Mouse (Mus musculus): ENCODE measurements around the gene Pram1. TPM values are rescaled to one million over a fixed set of nuclear protein-coding genes. Genes with fewer than 3 reads are reported as not detected.

Pram1 gene
- polyA plus RNA-seq, 1 experiment from 2014 or later, result 0.39 TPM

DNA sequence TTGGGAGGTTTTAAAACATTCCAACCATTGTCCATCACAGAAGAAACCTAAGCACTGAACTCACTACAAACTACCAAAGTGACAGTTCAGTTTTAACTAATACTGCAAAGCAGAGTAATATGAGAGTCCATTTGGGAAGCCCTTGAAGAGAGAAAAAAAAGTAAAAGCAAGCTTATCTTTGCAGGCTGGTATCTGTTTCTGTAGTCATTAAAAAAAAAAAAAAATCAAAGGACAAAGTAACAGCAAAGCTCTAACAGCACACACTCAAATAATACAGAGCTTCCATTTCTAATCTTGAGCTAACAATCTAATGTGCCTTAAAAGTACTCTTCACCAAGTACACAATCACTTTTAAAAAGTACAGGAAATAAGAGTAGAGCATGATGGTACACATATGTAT, 43.9 kb downstream of the Pram1 start:
- Histone ChIP-seq H3K9ac (ENCODE audit: low read length) (no peak overlapping the region), H3K4me3 (ENCODE audit: low read depth, low read length) (no peak overlapping the region), H3K4me1 (replicated peaks; ENCODE audit: control insufficient read depth, insufficient read depth, low read length) (peaks cover 21% of the 10 kb centered on the region), H3K9me3 (ENCODE audit: control insufficient read depth, low read length) (no peaks in the 10 kb centered on the region), H3K36me3 (ENCODE audit: control insufficient read depth, insufficient read depth, low read length) (peaks cover 22% of the 10 kb centered on the region), H3K27me3 (replicated peaks; ENCODE audit: control insufficient read depth, insufficient read depth, low read length) (no peaks in the 10 kb centered on the region), H3K27ac (ENCODE audit: low read depth) (no peak overlapping the region), H3K4me2 (ENCODE audit: low read length) (peak overlapping the region; percentile 18)
- ATAC-seq (replicated peaks; ENCODE audit: low FRiP score, low TSS enrichment, low read depth) (no peak), DNase-seq (ENCODE audit: low spot score) (no peak)

DNA sequence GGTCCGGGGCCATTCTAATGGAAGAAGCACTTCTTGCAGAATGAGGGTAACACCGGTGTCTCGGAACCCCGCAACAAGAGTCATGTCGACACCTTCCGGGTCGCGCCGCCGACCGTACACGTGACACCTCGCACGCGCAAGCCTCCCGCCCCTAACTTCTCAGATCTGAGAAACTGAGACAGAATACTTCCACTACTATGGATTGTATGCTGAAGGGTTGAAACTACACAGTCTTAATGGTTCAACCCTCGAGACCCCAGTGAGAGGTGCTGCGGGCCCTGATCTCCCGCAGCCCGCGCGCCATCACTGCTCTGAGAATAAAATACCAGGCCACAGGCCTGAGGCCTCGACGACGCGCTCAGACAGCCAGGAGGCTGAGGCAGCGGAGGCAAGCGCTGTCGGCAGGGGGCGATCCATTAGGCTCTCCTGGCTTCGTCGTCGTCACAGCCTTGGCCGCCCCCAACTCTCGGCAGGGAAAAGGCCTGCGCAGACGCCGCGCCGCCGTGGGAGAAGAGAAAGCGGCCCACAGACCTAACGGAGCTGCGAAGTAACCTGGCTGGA, 46.9 kb downstream of the Pram1 start:
- under 1% methylated on average over 40 of the region's 44 CpGs for WGBS
- Histone ChIP-seq H3K27ac (ENCODE audit: low read depth) (peak overlapping the region; percentile 91), H3K27me3 (replicated peaks; ENCODE audit: control insufficient read depth, insufficient read depth, low read length) (no peaks in the 10 kb centered on the region), H3K4me3 (ENCODE audit: low read depth, low read length) (peak overlapping the region; percentile 93), H3K4me1 (replicated peaks; ENCODE audit: control insufficient read depth, insufficient read depth, low read length) (peaks cover 21% of the 10 kb centered on the region), H3K9me3 (ENCODE audit: control insufficient read depth, low read length) (no peaks in the 10 kb centered on the region), H3K36me3 (ENCODE audit: control insufficient read depth, insufficient read depth, low read length) (peaks cover 9% of the 10 kb centered on the region; the same call in 1 of the 2 replicates), H3K4me2 (ENCODE audit: low read length) (peak overlapping the region; percentile 67), H3K9ac (ENCODE audit: low read length) (peak overlapping the region; percentile 93)
- ATAC-seq (replicated peaks; ENCODE audit: low FRiP score, low TSS enrichment, low read depth) (peak; percentile 79), DNase-seq (ENCODE audit: low spot score) (peak; percentile 83)

DNA sequence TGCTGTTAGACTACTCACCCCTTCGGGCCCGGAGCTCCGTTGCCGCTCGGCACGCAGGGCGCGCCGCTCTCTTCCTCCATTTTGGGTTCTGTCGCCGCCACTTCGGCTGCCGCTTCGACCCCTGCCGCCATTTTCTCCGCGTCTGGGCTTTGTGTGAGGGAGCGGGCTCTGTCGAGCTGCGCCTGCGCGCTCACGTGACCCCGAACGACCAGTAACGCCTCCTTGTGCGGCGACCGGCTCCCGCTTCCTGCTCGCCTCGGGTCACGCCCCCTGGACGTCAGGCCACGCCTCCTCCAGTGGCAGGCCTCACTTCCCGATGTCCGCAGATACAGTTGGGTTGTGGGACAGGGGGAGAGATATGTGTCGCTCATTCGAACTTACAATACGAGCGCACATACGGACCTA, 47.4 kb downstream of the Pram1 start:
- peak; percentile 95 for DNase-seq (ENCODE audit: low spot score)
- H3K4me1 ChIP-seq (replicated peaks; ENCODE audit: control insufficient read depth, insufficient read depth, low read length), result peaks cover 21% of the 10 kb centered on the region
- under 1% methylated on average over 42 of the region's 42 CpGs for WGBS

DNA sequence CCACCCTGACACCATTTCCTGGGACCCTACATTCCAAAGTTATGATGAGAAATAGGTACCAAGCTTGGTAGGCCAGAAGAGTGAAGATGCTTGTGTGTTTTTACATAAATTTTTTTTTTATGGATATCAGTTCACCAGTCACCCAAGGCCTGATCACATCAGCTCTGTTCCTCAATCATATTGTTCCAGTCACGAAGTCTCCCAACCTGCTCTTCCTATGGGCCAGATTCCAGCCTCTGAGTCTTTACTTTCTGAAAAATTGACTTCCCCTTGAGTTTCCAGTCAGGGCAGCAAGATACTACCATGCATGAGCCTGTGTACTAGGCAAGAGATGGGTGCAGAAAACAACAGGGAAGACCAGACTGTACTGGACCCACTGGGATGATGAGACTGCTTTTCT, 48.9 kb downstream of the Pram1 start, which contains the start of gene Hnrnpm:
Hnrnpm (minus strand) TSS at position 101 of the 400 bp plus-strand sequence.
- no peaks in the 10 kb centered on the region for H3K9me3 ChIP-seq (ENCODE audit: control insufficient read depth, low read length)
- H3K4me3 ChIP-seq (ENCODE audit: low read depth, low read length), result peak within 1 kb of the TSS; percentile 93
- no peaks in the 10 kb centered on the region for H3K27me3 ChIP-seq (replicated peaks; ENCODE audit: control insufficient read depth, insufficient read depth, low read length)
- H3K9ac ChIP-seq (ENCODE audit: low read length), result peak within 1 kb of the TSS; percentile 93; the same call in 1 of the 2 replicates
- no peak for ATAC-seq (replicated peaks; ENCODE audit: low FRiP score, low TSS enrichment, low read depth)
- peaks cover 21% of the 10 kb centered on the region for H3K4me1 ChIP-seq (replicated peaks; ENCODE audit: control insufficient read depth, insufficient read depth, low read length)
- DNase-seq (ENCODE audit: low spot score), result no peak
- 88% methylated on average over 1 of the region's 1 CpGs for WGBS
- peak within 1 kb of the TSS; percentile 56 for H3K4me2 ChIP-seq (ENCODE audit: low read length)
- H3K36me3 ChIP-seq (ENCODE audit: control insufficient read depth, insufficient read depth, low read length), result peaks cover 14% of the 10 kb centered on the region
- H3K27ac ChIP-seq (ENCODE audit: low read depth), result no peak within 1 kb of the TSS; the same call in 1 of the 2 replicates

More for the DNA sequence above, 47.4 kb downstream of the Pram1 start:
- Histone ChIP-seq H3K27ac (ENCODE audit: low read depth) (peak overlapping the region; percentile 91), H3K9me3 (ENCODE audit: control insufficient read depth, low read length) (no peaks in the 10 kb centered on the region), H3K4me3 (ENCODE audit: low read depth, low read length) (peak overlapping the region; percentile 93), H3K4me2 (ENCODE audit: low read length) (peak overlapping the region; percentile 67), H3K9ac (ENCODE audit: low read length) (peak overlapping the region; percentile 93), H3K36me3 (ENCODE audit: control insufficient read depth, insufficient read depth, low read length) (peaks cover 9% of the 10 kb centered on the region; the same call in 1 of the 2 replicates), H3K27me3 (replicated peaks; ENCODE audit: control insufficient read depth, insufficient read depth, low read length) (no peaks in the 10 kb centered on the region)
- ATAC-seq (replicated peaks; ENCODE audit: low FRiP score, low TSS enrichment, low read depth), result peak; percentile 99

Other genes starting within 250 kb of the Pram1 start
- 15.0 and 16.7 TPM in 2 replicates for gene Zfp101, start 243.4 kb upstream of the Pram1 start, polyA plus RNA-seq (2014; fragmentation: Nextera tagmentation; extraction: Ambion mirVana)
- gene Actl9, start 205.2 kb upstream of the Pram1 start, polyA plus RNA-seq (2014; fragmentation: Nextera tagmentation; extraction: Ambion mirVana), result not detected in 2 replicates
- gene Adamts10, start 113.9 kb upstream of the Pram1 start, polyA plus RNA-seq (2014; fragmentation: Nextera tagmentation; extraction: Ambion mirVana), result 53.6 and 54.5 TPM in 2 replicates
- gene Myo1f, start 82.3 kb upstream of the Pram1 start, polyA plus RNA-seq (2014; fragmentation: Nextera tagmentation; extraction: Ambion mirVana), result 3.1 and 3.4 TPM in 2 replicates
- 72.6 and 81.8 TPM in 2 replicates for gene Zfp414, start 9.0 kb upstream of the Pram1 start, polyA plus RNA-seq (2014; fragmentation: Nextera tagmentation; extraction: Ambion mirVana)
- 309 and 366 TPM in 2 replicates for gene Hnrnpm, start 48.8 kb downstream of the Pram1 start, polyA plus RNA-seq (2014; fragmentation: Nextera tagmentation; extraction: Ambion mirVana)
- 47.0 and 47.2 TPM in 2 replicates for gene March2, start 80.6 kb downstream of the Pram1 start, polyA plus RNA-seq (2014; fragmentation: Nextera tagmentation; extraction: Ambion mirVana)
- gene Rab11b, start 122.5 kb downstream of the Pram1 start, polyA plus RNA-seq (2014; fragmentation: Nextera tagmentation; extraction: Ambion mirVana), result 209 and 261 TPM in 2 replicates
- 18.0 and 22.0 TPM in 2 replicates for gene Angptl4, start 143.8 kb downstream of the Pram1 start, polyA plus RNA-seq (2014; fragmentation: Nextera tagmentation; extraction: Ambion mirVana)
- gene Kank3, start 172.5 kb downstream of the Pram1 start, polyA plus RNA-seq (2014; fragmentation: Nextera tagmentation; extraction: Ambion mirVana), result 28.0 and 28.8 TPM in 2 replicates
- 1,343 and 1,538 TPM in 2 replicates for gene Rps28, start 186.5 kb downstream of the Pram1 start, polyA plus RNA-seq (2014; fragmentation: Nextera tagmentation; extraction: Ambion mirVana)
- gene Ndufa7, start 186.5 kb downstream of the Pram1 start, polyA plus RNA-seq (2014; fragmentation: Nextera tagmentation; extraction: Ambion mirVana), result 589 and 606 TPM in 2 replicates
- 77.8 and 86.7 TPM in 2 replicates for gene Cd320, start 205.0 kb downstream of the Pram1 start, polyA plus RNA-seq (2014; fragmentation: Nextera tagmentation; extraction: Ambion mirVana)
- gene Gm7029, start 235.8 kb downstream of the Pram1 start, polyA plus RNA-seq (2014; fragmentation: Nextera tagmentation; extraction: Ambion mirVana), result not detected in 2 replicates

All from intestine, embryonic 14.5 days (tissue).